Mouse (Mus musculus): Measurements from ENCODE around the gene Trem2.
"Not testable (repeated sequence)": the region's sequence is repeated elsewhere in the genome, so short reads cannot be mapped to it uniquely, and the experiment has no call there.

Trem2 gene

GRCm38 (mm10) chr17:48350681-48351193 lies 4.5 kb downstream of the Trem2 start:
- no peak for DNase-seq (ENCODE audit: low read depth)

GRCm38 (mm10) chr17:48352976-48353375 lies 6.8 kb downstream of the Trem2 start:
- not testable (repeated sequence) for DNase-seq (ENCODE audit: low read depth)

DNA sequence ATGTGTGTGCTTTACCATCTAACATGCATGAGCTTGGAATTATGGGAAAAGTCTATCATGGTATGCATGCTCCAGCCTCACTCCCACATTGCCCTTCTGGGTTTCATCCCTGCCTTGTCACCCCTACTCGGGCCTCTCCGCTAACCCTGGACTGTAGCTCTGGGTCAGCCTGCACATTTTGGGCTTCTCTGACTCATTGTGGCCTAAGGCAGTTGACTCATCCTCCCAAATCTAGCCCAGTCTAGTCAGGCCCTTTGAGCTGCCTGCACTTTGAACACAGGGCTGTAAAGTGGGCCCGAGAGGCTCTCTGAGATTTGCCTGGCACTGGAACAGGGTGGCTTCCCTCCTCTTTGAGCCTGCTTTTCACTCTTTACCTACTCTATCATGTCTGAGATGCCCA lies 9.6 kb downstream of the Trem2 start:
- DNase-seq (ENCODE audit: low read depth): no peak

DNA sequence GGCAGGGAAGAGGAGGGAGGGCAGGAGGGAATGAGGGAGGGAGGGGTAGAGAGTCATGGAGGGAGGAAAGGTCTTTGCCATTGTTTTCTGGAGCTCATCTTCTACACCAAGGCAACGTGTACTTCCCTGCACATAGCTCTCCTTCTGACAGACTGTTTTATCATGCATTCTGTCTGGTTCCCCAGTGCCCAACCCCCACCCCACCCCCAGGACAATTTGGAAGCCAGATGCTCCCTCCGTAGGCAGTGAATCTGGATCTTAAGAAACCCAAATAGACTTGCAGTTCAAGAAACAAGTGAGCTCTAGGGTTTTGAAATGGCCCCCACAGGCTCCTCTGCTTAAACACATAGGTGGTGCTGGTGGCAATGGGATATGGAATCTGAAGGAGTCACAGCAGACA lies 11.7 kb downstream of the Trem2 start:
- DNase-seq (ENCODE audit: low read depth): no peak

- no peak for DNase-seq (ENCODE audit: low read depth)
These were observed 13.4 kb downstream of the Trem2 start, which contains the start of gene Treml1 for GRCm38 (mm10) chr17:48359616-48360015. TSS of gene Treml1 (plus strand) at chr17:48359916.

GRCm38 (mm10) chr17:48360462-48360861 lies 14.3 kb downstream of the Trem2 start:
- peak; percentile 25 for DNase-seq (ENCODE audit: low read depth)

DNA sequence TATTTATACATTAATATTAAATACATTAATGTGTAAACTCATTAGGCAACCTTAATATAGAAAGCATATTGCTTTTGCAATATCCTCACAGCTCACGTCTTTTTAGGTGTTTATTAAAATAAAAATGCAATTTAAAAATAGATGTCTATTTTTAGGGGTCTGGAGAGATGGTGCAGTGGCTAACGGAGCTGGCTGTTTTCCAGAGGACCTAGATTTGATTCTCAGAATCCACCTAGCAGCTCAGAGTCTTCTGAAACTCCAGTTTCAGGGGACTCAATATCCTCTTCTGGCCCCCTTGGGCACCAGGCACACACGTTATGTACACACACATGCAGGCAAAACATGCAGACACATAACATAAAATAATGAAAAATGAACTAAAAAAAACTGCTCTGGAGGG lies 16.1 kb downstream of the Trem2 start:
- no peak for DNase-seq (ENCODE audit: low read depth)

DNA sequence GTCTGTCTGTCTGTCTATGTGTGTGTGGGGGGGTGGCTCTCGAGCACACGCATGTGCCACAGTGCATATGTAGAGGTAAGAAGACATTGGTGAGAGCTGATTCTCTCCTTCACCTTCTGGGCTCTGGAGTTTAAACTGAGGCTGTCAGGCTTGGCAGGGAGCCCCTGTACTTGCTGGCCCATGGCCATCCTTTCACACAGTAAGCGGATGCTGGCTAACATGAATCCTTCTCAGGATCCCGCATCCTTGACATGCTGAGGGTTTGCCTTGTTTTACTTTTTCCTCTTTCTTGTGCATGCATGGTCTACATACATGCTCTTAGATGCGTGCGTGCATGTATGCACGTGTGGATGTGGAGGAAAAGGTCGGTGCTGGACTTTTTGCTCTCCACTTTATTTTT lies 16.8 kb downstream of the Trem2 start:
- DNase-seq (ENCODE audit: low read depth): no peak

DNA sequence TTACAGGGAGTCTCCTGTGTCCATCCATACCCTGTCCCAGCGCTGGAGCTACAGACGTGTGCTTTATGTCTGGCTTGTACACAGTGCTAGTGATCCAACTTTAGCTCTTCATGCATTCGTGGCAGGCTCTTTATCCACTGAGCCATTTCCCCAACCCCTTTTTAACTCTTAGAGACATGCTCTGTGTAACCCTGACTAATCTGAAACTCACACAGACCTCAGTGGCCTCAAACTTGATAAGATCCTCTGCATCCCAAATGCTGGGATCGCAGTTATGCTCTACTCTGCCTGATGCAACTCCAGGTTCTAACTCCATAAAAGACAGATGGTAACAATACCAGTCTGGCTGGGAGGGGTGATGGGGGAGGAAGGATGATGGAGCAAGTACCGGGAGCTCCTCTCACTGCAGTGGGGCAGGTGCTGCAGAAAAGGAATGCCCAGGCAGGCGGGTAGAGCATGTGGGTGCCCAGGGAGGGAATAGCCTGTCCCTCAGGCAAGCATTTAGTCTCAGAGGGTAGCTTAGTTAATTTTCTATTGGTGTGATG lies 17.3 kb downstream of the Trem2 start:
- DNase-seq (ENCODE audit: low read depth): no peak

DNA sequence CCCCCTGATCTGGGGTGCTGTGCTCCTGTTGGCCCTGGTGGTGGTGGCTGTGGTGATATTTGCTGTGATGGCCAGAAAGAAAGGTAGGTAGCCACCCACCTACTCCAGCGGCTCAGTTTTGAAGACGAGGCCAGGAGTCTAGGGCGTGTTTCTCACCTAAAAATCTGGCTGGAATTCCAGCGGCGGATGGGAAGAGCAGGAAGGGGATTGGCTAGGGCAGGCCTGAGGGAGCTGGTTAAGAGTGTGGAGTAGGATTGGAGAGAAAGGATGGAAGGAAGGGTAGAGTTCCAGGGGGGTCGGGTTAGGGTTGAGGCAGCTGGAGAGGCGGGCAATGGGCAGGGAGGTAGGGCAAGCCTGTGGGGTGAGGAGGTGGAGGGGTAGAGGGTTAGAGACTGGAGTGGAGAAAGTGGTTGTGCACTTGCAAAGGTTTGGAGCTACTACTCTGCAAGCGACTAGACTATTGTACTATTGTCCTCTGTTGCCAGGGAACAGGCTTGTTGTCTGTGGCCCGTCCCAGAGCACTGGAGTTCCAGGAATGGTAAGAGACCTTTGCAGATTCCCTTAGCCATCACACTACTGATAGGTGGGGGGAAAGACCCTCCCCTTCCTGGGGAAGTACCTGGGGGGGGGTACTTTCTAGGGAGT lies 19.4 kb downstream of the Trem2 start:
- no peak for DNase-seq (ENCODE audit: low read depth)

DNA sequence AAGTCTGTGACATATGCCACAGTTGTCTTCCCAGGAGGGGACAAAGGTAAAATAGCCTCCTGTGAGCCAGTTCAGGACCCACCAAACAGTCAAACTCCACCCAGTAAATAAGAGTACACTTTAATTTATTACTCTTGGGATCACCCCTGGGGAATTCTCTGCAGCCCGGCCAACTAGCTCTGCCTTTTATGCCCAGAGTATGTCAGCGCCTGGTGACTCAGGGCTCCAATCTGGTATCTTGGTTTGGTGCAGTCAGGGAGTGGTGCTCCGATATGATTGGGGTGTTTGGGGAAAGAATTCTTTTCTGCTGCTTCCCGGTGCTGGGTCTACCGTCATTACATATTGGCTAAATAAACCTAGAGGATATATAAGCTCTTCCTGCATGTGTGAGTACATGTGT lies 20.6 kb downstream of the Trem2 start:
- DNase-seq (ENCODE audit: low read depth): no peak

DNA sequence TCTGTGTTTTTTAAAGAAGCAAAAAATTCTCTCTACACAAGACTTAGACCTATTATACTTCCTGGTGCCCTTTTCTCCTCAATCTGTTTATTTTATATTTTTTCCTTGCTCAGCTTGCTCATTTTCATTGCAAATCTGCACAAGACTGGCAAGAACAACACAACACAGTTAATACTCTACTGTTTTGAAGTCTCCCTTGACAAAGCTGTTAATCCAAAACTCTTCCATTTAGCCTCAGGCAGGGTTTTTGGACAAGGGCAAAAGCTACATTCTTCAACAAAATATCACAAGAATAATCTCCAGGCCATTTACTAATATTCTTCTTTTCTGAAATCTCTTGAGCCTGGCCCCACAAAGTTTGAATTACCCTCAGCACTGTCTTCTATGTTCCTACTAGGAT lies 25.4 kb downstream of the Trem2 start:
- DNase-seq (ENCODE audit: low read depth): no peak

- DNase-seq (ENCODE audit: low read depth): no peak
These were observed 26.8 kb downstream of the Trem2 start for GRCm38 (mm10) chr17:48372987-48373386.

GRCm38 (mm10) chr17:48376102-48376501 lies 29.9 kb downstream of the Trem2 start:
- DNase-seq (ENCODE audit: low read depth): no peak

DNA sequence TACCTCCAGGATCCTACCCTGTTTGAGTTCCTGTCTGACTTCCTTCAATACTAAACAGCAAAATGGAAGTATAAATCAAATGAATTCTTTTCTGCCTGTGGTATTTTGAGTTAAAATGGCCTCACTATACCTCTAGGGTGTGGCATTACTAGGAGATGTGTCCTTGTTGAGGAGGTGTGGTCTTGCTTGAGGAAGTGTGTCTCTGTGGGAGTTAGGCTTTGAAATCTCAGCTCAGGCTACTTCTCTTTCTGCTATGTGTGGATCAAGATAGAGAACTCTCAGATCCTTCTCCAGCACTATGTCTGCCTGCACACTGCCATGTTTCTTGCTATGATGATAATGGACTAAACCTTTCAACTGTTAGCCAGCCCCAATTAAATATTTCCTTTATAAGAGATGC lies 32.8 kb downstream of the Trem2 start:
- no peak for DNase-seq (ENCODE audit: low read depth)

- DNase-seq (ENCODE audit: low read depth): no peak
These were observed 39.7 kb downstream of the Trem2 start for GRCm38 (mm10) chr17:48385786-48386461.

GRCm38 (mm10) chr17:48388666-48389065 lies 42.5 kb downstream of the Trem2 start:
- DNase-seq (ENCODE audit: low read depth): no peak

GRCm38 (mm10) chr17:48389442-48389841 lies 43.2 kb downstream of the Trem2 start:
- DNase-seq (ENCODE audit: low read depth): no peak

DNA sequence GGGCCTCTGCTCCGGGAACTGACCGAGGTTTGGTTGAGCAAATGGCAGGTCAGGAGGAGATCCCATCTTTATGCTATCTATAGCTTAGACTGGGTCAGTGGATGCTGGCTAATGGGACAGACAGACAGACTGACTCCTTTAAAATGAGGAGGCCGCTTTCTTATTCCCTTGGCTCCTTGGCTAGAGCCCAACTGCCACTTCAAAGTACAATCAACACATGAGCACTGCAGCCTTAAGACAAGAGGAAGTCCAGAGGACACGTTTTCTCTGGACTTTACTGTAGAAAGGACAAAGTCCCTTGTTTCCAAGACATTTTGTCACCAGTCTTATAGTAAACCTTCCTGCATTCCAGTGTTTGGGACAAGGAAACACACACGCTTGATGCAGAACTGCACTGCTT lies 45.2 kb downstream of the Trem2 start:
- no peak for DNase-seq (ENCODE audit: low read depth)

DNA sequence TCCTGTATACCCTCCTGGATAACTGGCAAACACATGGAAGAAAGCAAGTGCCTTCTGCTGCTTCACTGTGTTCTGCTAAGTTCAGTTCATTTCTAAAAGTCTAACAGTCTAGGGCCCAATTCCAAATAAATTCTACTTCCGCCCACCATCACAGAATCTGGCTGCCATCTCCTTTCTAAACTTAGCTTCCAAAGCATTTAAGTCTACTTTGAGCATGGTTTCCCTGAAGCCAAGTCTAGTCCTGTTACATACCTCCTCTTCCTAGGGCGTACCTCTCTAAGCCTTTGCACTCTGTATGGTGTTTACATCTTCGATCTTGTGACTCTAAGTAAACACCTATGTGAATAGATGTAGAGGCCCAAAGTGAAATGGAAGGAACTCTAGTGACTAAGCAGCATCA lies 46.4 kb downstream of the Trem2 start:
- DNase-seq (ENCODE audit: low read depth): no peak

DNA sequence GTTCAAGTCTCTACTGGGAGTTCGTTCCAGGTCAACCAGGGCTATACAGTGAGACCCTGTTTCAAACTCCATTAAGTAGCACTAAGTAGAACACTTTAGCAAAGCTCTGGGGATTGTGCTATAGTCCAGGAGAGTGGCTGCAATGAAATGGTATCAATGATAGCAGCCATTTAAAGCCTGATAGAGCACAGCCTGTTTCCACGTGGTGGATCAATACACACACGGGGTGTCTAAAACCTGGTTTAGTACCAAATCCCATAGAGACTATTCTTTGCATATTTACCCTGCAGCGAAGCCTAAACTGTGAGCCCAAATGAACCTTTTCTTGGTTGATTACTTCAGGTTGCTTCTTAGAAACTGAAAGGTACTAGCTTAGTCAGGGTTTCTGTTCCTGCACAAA lies 55.5 kb downstream of the Trem2 start:
- DNase-seq (ENCODE audit: low read depth): no peak

- no peak for DNase-seq (ENCODE audit: low read depth)
These were observed 56.5 kb downstream of the Trem2 start for GRCm38 (mm10) chr17:48402751-48403150.
